Mouse (Mus musculus) CH12.LX (cell line): ENCODE results near the gene St8sia6.
A peak's percentile ranks its signal among the peaks of the same experiment; 100 is the strongest.

Source experiments
- BHLHE40 ChIP-seq: IDR thresholded peaks from 2 replicates; pipeline ENCODE4 v1.6.1; 2011; ENCODE audit warnings: mild to moderate bottlenecking, low read depth, low read length, improper control_type of control experiment
- CTCF ChIP-seq, 2 experiments: IDR thresholded peaks in 1 of 2; conservative IDR thresholded peaks in 1 of 2; 2 replicates each; pipeline ENCODE4 v1.5.1; 2011 to 2012; ENCODE audit warnings: low read depth in 2 of 2, low read length in 2 of 2, improper control_type of control experiment in 1 of 2, inconsistent platforms in 1 of 2, mild to moderate bottlenecking in 1 of 2, moderate library complexity in 1 of 2
- ELF1 ChIP-seq: IDR thresholded peaks from 2 replicates; pipeline ENCODE4 v1.6.1; 2014; ENCODE audit warnings: low read depth, mild to moderate bottlenecking, inconsistent platforms, low read length, improper control_type of control experiment
- EP300 ChIP-seq: IDR thresholded peaks from 2 replicates; pipeline ENCODE4 v1.6.1; 2011; ENCODE audit warnings: low read length, improper control_type of control experiment
- ETS1 ChIP-seq: conservative IDR thresholded peaks from 2 replicates; pipeline ENCODE4 v1.6.1; 2012; ENCODE audit warnings: low read depth, mild to moderate bottlenecking, inconsistent platforms, low read length, improper control_type of control experiment, moderate library complexity
- GABPA ChIP-seq: IDR thresholded peaks from 2 replicates; pipeline ENCODE4 v1.6.1; 2012; ENCODE audit warnings: low read depth, low read length, improper control_type of control experiment, inconsistent platforms; ENCODE audit not compliant: insufficient replicate concordance
- IRF4 ChIP-seq: IDR thresholded peaks from 2 replicates; pipeline ENCODE4 v1.6.1; 2014; ENCODE audit warnings: low read depth, mild to moderate bottlenecking, inconsistent platforms, low read length, improper control_type of control experiment
- MAX ChIP-seq: IDR thresholded peaks from 2 replicates; pipeline ENCODE4 v1.6.1; 2011; ENCODE audit warnings: low read length, improper control_type of control experiment
- MYC ChIP-seq: IDR thresholded peaks from 2 replicates; pipeline ENCODE4 v1.6.1; 2011; ENCODE audit warnings: low read depth, mild to moderate bottlenecking, improper control_type of control experiment, low read length
- POLR2A ChIP-seq: IDR thresholded peaks from 2 replicates; pipeline ENCODE4 v1.6.1; 2011; ENCODE audit warnings: low read depth, mild to moderate bottlenecking, improper control_type of control experiment, low read length
- POLR2AphosphoS2 ChIP-seq: IDR thresholded peaks from 2 replicates; pipeline ENCODE4 v1.6.1; 2011; ENCODE audit warnings: low read depth, low read length, improper control_type of control experiment
- TBP ChIP-seq: conservative IDR thresholded peaks from 2 replicates; pipeline ENCODE4 v1.6.1; 2011; ENCODE audit warnings: low read depth, low read length, improper control_type of control experiment
- USF1 ChIP-seq: IDR thresholded peaks from 2 replicates; pipeline ENCODE4 v1.6.1; 2014; ENCODE audit warnings: low read depth, mild to moderate bottlenecking, inconsistent platforms, low read length, improper control_type of control experiment
- ZC3H11A ChIP-seq: IDR thresholded peaks from 2 replicates; pipeline ENCODE4 v1.6.1; 2012; ENCODE audit warnings: low read depth, mild to moderate bottlenecking, inconsistent platforms, low read length, improper control_type of control experiment

DNA sequence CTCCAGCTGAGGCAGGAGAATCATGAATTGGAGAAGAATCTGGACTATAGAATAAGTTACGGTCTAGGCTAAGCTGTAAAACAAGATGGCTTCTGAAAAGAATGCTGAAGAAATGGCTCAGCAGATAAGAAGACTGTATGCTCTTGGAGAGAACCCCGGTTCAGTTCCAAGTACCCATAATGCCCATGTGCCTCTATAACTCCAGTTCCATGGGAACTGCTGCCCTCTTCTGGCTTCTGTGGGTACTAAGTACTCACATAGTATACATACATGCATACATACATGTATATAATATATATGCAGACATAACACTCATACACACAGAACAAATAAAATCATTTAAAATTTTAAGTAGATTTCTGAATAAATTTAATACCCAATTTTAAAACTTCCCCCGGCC, 12.3 kb upstream of the St8sia6 start:
- TF ChIP-seq EP300 (no peak), USF1 (no peak), MYC (0 out of 2 replicates have a peak, but pooled peaks have one; percentile 24), BHLHE40 (no peak), POLR2AphosphoS2 (no peak), ELF1 (no peak), IRF4 (no peak), CTCF (conservative IDR thresholded peaks at IDR 0.05 in 1 of 2, IDR thresholded peaks at IDR 0.05 in 1 of 2; ENCODE audit: low read depth in 2 of 2, low read length in 2 of 2) (peak in 1 of 2 experiments; percentile 57; a peak in 2 of 4 replicates), POLR2A (no peak), ETS1 (no peak), TBP (no peak), ZC3H11A (no peak), GABPA (no peak), MAX (no peak)
